Mouse (Mus musculus) adrenal gland, postnatal 10 days (tissue): ENCODE results near the gene P2rx6. TPM values are rescaled to one million over a fixed set of nuclear protein-coding genes. Genes with fewer than 3 reads are reported as not detected.

Source experiments
- total RNA-seq, 2 experiments: library from RNA; stranded (reverse); gene quantifications; 2 replicates each; pipeline ENCODE4 v1.2.3; 2021

Gene P2rx6
- total RNA-seq, 2 experiments from 2014 or later = 0.69 to 0.97 TPM

Other genes with a start within 250 kb of the P2rx6 start
- 100 to 1,000 TPM in 1 of 2 experiments, 10 to 100 TPM in 1; 50.5 to 111 TPM for gene Serpind1, start 230.5 kb upstream of the P2rx6 start, total RNA-seq
- 10 to 100 TPM; 19.8 to 19.9 TPM for gene Snap29, start 155.9 kb upstream of the P2rx6 start, total RNA-seq
- gene Pi4ka, start 155.6 kb upstream of the P2rx6 start, total RNA-seq = 10 to 100 TPM; 61.7 to 73.1 TPM
- gene Crkl, start 109.9 kb upstream of the P2rx6 start, total RNA-seq = 10 to 100 TPM; 28.5 to 31.7 TPM
- gene Aifm3, start 72.3 kb upstream of the P2rx6 start, total RNA-seq = 1 to 10 TPM; 3.6 to 4.5 TPM
- gene Lztr1, start 53.2 kb upstream of the P2rx6 start, total RNA-seq = 10 to 100 TPM; 60.1 to 70.9 TPM
- gene Thap7, start 30.7 kb upstream of the P2rx6 start, total RNA-seq = 10 to 100 TPM; 27.1 to 28.4 TPM
- gene Lrrc74b, start 638 bp upstream of the P2rx6 start, total RNA-seq = under 1 TPM; 0.48 to 0.58 TPM
- gene Slc7a4, start 21.3 kb downstream of the P2rx6 start, total RNA-seq = 1 to 10 TPM; 5.5 to 9.0 TPM
- 10 to 100 TPM; 24.4 to 28.0 TPM for gene Smpd4, start 57.5 kb downstream of the P2rx6 start, total RNA-seq
- 1 to 10 TPM; 2.5 to 3.2 TPM for gene Ccdc74a, start 84.6 kb downstream of the P2rx6 start, total RNA-seq
- gene Med15, start 171.0 kb downstream of the P2rx6 start, total RNA-seq = 10 to 100 TPM; 42.7 to 55.3 TPM
- 10 to 100 TPM; 30.6 to 47.9 TPM for gene Klhl22, start 197.7 kb downstream of the P2rx6 start, total RNA-seq
- gene Scarf2, start 235.4 kb downstream of the P2rx6 start, total RNA-seq = 10 to 100 TPM; 15.0 to 16.7 TPM